Mouse (Mus musculus): ENCODE measurements around the gene Cav2.

DNA sequence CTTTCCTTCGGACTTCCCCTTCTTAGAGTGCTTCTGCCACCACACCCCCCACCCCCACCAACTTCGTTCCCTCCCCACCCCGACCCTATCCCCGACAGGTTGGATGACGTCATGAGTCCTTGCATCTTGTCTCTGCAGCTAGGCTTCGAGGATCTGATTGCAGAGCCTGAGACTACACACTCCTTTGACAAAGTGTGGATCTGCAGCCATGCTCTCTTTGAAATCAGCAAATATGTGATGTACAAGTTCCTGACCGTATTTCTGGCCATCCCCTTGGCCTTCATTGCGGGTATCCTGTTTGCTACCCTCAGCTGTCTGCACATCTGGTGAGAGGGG lies 740 bp downstream of the Cav2 start:
- no peak for TF ChIP-seq CTCF (IDR thresholded peaks at IDR 0.05; ENCODE audit: extremely low read depth, insufficient read depth, low read length)
- TF ChIP-seq POLR2A (IDR thresholded peaks at IDR 0.05; ENCODE audit: extremely low read depth, insufficient read depth, low read length): no peak

All from cortical plate, adult 2 months (tissue).